Mouse (Mus musculus) myocyte (in vitro differentiated cells): Measurements from ENCODE around the gene Ldlrad3.

Source experiments
- CEBPB ChIP-seq: IDR thresholded peaks from 2 replicates; pipeline ENCODE4 v1.6.1; 2011; ENCODE audit warnings: mild to moderate bottlenecking, moderate library complexity; ENCODE audit not compliant: poor library complexity, insufficient read depth, severe bottlenecking
- E2F4 ChIP-seq: IDR thresholded peaks from one replicate; pipeline ENCODE4 v1.6.1; 2011; ENCODE audit warnings: mild to moderate bottlenecking, control low read depth, moderate library complexity; ENCODE audit not compliant: insufficient read depth
- MAX ChIP-seq: IDR thresholded peaks from one replicate; pipeline ENCODE4 v1.6.1; 2011; ENCODE audit warnings: low read depth, mild to moderate bottlenecking, control low read depth
- MYOD1 ChIP-seq, 3 experiments: IDR thresholded peaks; one replicate each; pipeline ENCODE4 v1.6.1; 2011; ENCODE audit warnings: control low read depth in 2 of 3, low read depth in 2 of 3, mild to moderate bottlenecking in 2 of 3, moderate library complexity in 1 of 3; ENCODE audit not compliant: insufficient read length in 2 of 3, control insufficient read depth in 1 of 3
- MYOG ChIP-seq, 3 experiments: IDR thresholded peaks; one replicate each; pipeline ENCODE4 v1.6.1; 2011; ENCODE audit warnings: control low read depth in 2 of 3, low read depth in 2 of 3, mild to moderate bottlenecking in 2 of 3; ENCODE audit not compliant: insufficient read length in 2 of 3, control insufficient read depth in 1 of 3, insufficient read depth in 1 of 3
- POLR2A ChIP-seq: IDR thresholded peaks from one replicate; pipeline ENCODE4 v1.6.1; 2011; ENCODE audit warnings: low read depth, mild to moderate bottlenecking, control low read depth, moderate library complexity; ENCODE audit not compliant: insufficient read length
- POLR2AphosphoS2 ChIP-seq: IDR thresholded peaks from one replicate; pipeline ENCODE4 v1.6.1; 2011; ENCODE audit warnings: low read depth, control low read depth; ENCODE audit not compliant: insufficient read length
- REST ChIP-seq: IDR thresholded peaks from one replicate; pipeline ENCODE4 v1.6.1; 2011; ENCODE audit warnings: mild to moderate bottlenecking, control low read depth, moderate library complexity; ENCODE audit not compliant: insufficient read depth, insufficient read length
- SRF ChIP-seq: IDR thresholded peaks from one replicate; pipeline ENCODE4 v1.6.1; 2011; ENCODE audit warnings: low read depth; ENCODE audit not compliant: control insufficient read depth, insufficient read length
- TCF12 ChIP-seq: IDR thresholded peaks from one replicate; pipeline ENCODE4 v1.6.1; 2011; ENCODE audit warnings: mild to moderate bottlenecking, control low read depth; ENCODE audit not compliant: poor library complexity, insufficient read depth, severe bottlenecking
- TCF3 ChIP-seq: IDR thresholded peaks from one replicate; pipeline ENCODE4 v1.6.1; 2011; ENCODE audit warnings: low read depth, control low read depth; ENCODE audit not compliant: insufficient read length
- USF1 ChIP-seq: IDR thresholded peaks from one replicate; pipeline ENCODE4 v1.6.1; 2011; ENCODE audit warnings: low read depth, mild to moderate bottlenecking, control low read depth, moderate library complexity

DNA sequence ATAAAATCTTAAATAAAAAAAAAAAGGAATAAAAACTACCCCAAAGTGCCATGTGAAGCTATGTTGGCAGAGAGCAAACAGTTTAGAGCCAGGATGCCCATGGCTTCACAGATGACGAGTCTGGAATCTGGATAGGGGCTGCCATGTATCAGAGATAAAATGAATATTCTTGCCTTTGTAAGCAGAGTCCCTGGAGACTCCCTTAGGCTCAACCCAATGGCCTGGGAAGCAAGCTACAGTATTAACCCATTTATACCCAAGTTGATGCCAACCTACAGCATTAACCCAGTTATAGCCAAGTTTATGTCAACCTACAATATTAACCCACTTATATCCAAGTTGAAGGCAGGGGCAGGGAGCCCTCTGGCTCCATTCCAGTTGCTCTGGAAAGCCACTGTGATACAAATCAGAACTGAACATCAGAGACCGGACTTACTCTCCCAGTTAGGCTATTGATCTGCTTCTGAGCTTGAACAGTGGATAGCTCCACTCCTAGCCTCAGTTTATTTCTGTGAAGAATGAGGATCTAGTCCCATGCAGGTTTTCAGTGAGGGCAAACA, 16.1 kb upstream of the Ldlrad3 start:
- TF ChIP-seq MAX (no peak), POLR2A (no peak), CEBPB (no peak), MYOD1 (IDR thresholded peaks at IDR 0.05; ENCODE audit: control insufficient read depth in 1 of 3, insufficient read length in 2 of 3, low read depth in 2 of 3) (no peak), E2F4 (no peak), SRF (no peak), POLR2AphosphoS2 (no peak), TCF3 (no peak), MYOG (IDR thresholded peaks at IDR 0.05; ENCODE audit: control insufficient read depth in 1 of 3, insufficient read depth in 1 of 3, insufficient read length in 2 of 3, low read depth in 2 of 3) (no peak), TCF12 (no peak), USF1 (no peak), REST (no peak)
